Mouse (Mus musculus): ENCODE results near the gene Evl.
"Not testable (repeated sequence)": the region's sequence is repeated elsewhere in the genome, so short reads cannot be mapped to it uniquely, and the experiment has no call there.

Evl gene

DNA sequence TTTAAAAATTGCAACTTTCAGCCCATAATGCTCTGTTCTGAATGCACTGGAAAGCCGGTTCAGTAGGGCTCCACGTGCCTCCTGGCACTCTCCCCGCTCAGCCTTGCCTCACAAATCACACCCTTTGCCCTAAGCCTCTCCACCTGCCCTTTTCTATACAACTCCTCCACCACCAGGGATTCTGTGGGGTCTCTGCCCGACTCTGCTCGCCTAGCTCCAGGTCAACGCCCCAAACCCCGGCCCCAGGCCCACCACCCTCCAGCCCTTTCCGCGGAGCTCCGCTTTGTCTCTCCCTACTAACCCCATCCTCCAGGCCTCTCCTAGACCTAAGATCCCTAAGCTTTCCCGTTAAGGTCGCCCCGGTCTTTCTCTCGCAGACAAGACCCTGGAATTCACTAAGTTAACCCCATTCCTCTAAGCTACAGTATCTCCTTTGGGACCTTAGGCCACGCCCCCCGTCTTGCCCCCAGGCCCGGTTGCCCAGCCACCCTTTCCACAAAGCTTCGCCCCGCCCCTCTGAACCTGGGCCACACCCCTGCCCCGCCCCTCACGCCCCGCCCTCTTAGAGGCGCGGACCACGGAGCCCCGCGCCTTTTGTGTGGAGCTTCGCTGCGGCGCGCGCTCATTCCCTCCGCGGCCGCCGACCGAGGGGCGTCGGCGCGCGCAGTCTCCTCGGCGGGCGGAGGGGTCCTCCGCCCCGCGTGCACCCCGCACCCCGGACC, at the start of gene Evl:
Gene Evl (plus strand): TSS at position 601 of the 722 bp plus-strand sequence.
- peak; percentile 55 to 74 for DNase-seq (ENCODE audit: low spot score in 2 of 2)

- no peak for DNase-seq (ENCODE audit: low spot score in 2 of 2)
Observed at GRCm38 (mm10) chr12:108505846-108506245, 48.7 kb upstream of the Evl start.

- not testable (repeated sequence) for DNase-seq (ENCODE audit: low spot score in 2 of 2)
Observed at GRCm38 (mm10) chr12:108507046-108507445, 47.5 kb upstream of the Evl start.

DNA sequence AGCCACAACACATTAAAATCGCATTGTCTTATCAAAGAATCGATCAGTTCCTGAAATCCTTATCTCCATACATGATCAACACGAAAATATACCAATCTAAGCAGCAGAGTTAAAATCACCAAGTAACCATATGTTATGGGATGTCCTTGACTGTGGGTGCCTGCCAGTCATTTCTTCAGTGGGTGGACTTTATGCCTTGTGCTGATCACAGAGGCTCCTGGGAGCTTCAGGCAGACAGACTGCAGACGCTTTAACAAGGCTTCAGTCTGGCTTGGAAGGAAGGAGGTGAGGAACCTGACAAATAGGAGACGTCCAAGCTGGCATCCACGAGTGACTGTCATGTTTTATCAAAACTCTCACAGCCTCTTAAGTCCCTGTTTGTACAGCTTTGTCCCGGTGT, 43.9 kb upstream of the Evl start:
- DNase-seq (ENCODE audit: low spot score in 2 of 2) = no peak

- DNase-seq (ENCODE audit: low spot score in 2 of 2) = no peak
Observed at GRCm38 (mm10) chr12:108511009-108511408, 43.5 kb upstream of the Evl start.

- no peak for DNase-seq (ENCODE audit: low spot score in 2 of 2)
Observed at GRCm38 (mm10) chr12:108515464-108515863, 39.1 kb upstream of the Evl start.

DNA sequence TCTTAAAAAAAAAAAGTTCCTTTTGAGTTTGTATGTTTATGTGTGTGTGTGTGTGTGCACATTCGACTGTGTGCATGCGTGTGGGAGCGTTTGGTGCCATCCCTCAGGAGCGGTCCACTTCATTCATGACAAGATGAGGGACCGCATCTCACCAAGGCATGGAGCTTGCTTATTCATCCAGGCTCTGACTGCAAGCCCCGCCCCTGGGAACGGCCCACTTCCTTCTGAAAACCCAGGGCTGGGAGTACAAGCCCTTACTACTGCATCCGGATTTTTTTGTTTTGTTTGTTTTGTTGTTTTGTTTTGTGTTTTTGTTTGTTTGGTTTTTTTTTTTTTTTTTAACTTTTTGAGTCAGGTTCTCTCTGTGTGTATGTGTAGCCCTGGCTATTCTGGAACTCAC, 35.1 kb upstream of the Evl start:
- DNase-seq (ENCODE audit: low spot score in 2 of 2) = no peak

DNA sequence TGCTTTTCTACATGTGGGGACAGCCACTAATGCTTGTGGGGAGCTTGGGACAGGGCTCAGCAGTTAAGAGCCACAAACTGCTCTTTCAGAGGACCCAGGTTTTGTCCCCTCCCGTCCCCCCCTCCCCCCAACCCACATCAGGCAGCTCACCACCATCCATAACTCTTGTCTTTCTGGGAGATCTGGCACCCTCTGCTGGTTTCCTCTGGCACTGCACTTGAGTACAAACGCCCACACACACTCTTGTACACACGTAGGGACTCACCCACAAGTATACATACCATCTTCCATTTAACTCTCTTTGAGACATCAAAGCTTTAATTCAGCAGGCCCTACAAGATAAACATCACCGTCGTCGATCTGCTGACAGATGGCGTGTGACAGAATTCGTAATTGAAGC, 25.3 kb upstream of the Evl start:
- DNase-seq (ENCODE audit: low spot score in 2 of 2) = peak in 1 of 2 experiments; percentile 57

DNA sequence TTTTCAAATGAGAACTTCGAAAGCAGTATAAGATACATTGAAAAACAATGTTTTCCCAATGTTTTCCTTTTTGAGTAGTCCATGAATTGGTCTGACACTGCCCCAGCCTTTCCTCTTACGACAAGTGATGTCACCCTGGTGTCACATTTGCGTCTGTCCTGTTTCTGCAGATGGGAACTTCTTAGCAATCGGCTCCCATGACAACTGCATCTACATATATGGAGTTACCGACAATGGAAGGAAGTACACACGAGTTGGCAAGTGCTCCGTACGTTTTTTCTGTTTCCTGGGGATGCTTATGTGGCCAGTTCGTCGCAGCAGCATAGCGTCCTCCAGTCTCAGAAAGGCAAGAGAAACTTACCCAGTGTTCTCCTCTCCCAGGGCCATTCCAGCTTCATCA, 20.0 kb upstream of the Evl start:
- DNase-seq (ENCODE audit: low spot score in 2 of 2) = no peak

DNA sequence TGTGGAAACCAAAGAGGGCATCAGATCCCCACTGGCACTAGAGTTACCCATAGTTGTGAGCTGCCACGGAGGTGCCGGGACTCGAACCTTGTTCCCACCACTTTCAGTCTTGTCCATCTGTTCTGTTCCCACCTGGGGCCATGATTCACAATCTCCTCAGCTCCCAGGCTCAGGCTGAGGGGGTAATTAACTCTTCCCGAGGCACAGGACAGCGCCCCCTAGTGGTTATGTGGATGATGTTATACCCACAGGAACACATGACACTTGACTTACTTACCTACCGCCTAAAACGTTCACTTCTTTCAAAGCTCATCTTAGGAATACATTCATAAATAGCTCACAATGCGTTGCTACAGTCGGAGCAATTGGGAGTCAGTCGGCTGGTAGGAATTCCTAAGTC, 18.1 kb upstream of the Evl start:
- no peak for DNase-seq (ENCODE audit: low spot score in 2 of 2)

DNA sequence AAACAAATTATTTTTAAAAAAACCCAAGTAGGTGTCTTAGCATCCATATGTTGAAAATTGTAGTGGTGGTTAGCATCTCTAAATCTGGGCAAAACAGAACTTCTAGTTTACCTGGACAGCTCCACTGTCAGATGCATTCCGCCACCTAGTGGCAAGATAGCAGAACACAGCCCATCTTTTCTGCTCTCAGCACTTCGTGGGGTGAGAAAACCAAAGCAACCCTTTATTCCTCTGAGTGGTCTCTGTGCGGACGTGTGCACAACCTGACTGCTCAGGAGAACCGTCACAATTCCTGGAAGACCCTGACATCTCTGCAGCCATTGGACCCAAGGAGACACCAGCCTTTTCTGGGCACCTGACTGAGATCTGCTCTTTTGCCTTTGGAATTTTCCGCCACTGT, 13.4 kb upstream of the Evl start:
- no peak for DNase-seq (ENCODE audit: low spot score in 2 of 2)

DNA sequence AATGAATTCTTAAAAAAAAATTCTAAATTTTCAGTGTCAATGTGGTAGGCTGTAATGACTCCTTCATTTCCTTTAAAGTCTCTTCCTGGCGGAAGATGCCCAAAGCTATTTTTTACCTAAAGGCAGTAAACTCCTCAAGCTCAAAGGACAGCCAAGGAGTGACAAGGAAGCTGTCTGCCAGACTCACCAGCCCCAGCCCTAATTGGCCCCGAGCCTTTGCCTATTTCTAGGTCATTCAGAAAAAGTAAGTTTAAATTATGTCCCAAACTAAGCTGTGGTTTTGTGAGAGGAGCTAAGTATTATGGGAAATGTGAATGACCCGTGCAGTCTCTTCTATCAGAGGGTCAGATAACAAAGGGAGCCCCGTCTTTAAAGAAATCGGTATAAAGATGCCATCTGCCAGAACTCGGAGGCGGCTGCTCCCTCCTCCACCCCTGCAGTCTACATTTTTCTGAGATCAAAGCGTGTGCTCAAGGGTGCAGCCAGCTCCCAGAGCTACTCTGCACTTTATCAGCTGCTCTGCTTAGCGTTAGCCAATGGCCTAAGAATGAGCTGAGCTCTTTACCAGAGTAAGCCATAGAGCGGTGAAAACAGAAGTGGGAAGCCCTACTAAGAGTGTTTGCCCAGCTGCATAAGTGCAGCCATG, 7.9 kb upstream of the Evl start:
- no peak for DNase-seq (ENCODE audit: low spot score in 2 of 2)

DNA sequence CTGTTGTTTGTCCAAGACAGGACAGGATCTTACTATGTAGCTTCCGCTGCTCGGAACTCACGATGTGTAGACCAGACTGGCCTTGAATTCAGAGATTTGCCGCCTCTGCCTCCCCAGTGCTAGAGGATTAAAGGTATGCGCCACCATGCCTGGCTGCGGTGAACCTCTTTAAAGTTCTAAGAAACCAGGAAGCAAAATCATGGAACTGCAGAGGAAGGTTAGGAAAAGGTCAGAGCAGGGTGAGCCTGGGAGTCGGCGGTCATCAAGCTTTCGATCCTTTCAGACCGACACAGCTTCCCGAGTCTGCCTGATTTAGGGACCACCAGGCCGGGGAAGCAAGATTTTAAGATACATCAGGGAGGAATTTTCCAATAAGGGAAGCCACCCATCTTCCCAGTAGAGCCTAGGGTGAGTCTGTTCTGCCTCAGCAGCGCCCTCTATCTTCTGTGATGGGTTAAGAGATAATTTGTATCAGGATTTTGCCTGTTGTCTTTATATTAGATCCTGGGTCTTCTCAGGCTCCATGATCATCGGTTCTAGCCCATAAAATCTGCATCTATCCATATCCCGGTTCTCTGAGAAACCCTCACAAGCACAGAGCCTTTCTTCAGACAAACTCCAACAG, 7.2 kb upstream of the Evl start:
- DNase-seq (ENCODE audit: low spot score in 2 of 2) = no peak

DNA sequence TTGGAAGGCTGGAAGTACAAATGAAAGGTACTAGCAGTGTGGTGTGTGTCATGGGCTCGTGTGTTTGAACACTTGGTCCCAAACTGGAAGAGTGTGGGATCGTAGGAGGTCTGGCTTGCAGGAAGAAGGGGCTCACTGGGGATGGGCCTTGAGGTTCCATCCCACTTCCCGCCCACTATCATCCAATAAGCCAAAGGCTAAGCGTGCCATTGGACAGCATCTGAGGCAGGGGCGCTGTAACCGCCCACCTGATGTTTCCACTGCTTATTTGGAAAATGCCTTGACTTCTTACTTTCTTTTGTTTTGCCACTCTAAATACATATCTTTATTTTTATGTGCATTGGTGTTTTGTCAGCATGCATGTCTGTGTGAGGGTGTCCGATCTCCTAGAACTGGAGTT, 2.8 kb upstream of the Evl start:
- DNase-seq (ENCODE audit: low spot score in 2 of 2) = no peak

GRCm38 (mm10) chr12:108553079-108553478, 1.4 kb upstream of the Evl start:
- no peak for DNase-seq (ENCODE audit: low spot score in 2 of 2)

- no peak for DNase-seq (ENCODE audit: low spot score in 2 of 2)
Observed at GRCm38 (mm10) chr12:108554861-108555556, 489 bp downstream of the Evl start.

- DNase-seq (ENCODE audit: low spot score in 2 of 2) = no peak
Observed at GRCm38 (mm10) chr12:108558194-108558593, 3.7 kb downstream of the Evl start.

GRCm38 (mm10) chr12:108563238-108563637, 8.7 kb downstream of the Evl start:
- DNase-seq (ENCODE audit: low spot score in 2 of 2) = no peak

DNA sequence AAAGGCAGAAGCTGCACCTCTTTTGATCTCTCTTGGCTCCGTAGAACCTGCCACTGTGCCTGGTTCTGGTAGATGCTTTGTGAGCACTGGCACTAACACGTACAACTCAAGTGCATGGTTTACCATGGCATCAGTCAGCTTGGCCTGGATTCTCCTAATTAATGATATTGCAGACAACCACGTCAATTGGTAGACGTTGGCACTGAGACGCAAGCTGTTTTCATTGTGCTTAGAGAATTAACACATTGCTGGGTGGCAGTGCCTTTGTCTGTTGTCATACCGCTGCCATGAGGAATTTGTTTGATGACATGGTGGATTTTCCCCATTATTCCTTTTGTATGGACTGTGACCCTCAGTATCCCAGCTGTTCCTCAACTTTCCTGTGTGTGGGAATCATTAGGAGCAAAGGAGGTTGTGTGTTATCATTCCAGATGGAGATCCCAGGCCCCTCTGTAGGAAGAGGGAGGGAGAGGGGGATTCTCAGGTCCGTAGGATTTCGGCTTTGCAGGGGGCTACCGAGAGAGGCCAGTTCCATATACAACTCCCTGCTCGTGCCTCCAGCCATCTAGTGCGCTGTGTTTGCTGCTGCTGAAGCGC, 10.5 kb downstream of the Evl start:
- DNase-seq (ENCODE audit: low spot score in 2 of 2) = no peak

DNA sequence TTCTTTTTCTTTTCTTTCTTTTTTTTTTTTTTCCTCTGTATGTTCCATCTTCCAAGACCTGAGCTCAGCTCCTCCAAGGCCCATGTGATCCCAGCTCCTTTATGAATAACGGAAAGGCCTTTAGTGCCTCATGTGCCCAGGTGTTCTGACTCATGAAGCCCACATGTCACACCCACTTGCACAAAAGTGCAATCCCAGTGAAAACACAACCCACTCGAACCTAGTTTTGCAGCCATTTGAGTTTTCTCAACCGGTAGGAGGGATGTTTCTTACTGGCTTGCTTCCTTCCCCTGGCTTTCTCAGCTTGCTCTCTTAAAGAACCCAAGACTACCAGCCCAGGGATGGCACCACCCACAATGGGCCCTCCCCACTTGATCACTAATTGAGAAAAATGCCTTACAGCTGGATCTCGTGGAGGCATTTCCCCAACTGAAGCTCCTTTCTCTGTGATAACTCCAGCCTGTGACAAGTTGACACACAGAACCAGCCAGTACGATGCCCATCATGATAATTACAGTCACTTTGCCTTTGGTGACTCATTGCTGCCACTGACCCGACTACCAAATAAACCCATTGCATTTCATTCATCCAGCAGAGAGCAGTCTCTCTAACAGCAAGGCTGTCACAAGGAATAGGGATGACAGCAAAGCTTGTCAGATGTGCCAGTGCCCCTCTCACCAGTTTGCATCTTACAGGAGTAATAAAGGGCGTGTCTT, 24.8 kb downstream of the Evl start:
- no peak for DNase-seq (ENCODE audit: low spot score in 2 of 2)

DNA sequence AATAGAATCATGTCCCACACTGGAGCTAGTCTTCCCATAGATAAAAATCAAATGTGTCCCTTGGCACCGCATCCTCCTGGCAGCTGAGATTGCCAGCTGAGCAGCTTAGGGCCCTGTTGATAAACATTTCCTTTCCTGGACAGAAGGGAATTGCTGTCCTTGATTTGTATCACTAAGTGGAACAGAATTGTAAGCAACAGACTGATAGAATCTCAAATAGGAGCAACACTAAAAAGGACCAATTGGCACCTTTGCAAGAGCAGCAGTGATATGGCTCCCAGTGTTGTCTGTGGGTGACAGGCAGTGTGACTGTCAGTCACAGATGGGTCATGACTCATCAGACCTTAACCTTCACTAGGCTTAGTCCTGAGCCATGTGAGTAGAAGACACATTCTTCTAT, 29.3 kb downstream of the Evl start:
- DNase-seq (ENCODE audit: low spot score in 2 of 2) = no peak

- DNase-seq (ENCODE audit: low spot score in 2 of 2) = no peak
Observed at GRCm38 (mm10) chr12:108590131-108590530, 35.6 kb downstream of the Evl start.

Measured in frontal cortex, postnatal 25 days (tissue).